Mouse (Mus musculus) colon, adult 2 months (tissue): ENCODE data around the gene Clpp. TPM values are rescaled to one million over a fixed set of nuclear protein-coding genes. Genes with fewer than 3 reads are reported as not detected.

Experiments
- polyA plus RNA-seq: library from polyadenylated mRNA; depleted of rRNA; stranded (reverse); fragments of >200 nt; gene quantifications from 2 replicates; pipeline ENCODE4 v1.2.3, GENCODE M21; 2012; rRNA removed

Gene Clpp
- polyA plus RNA-seq, result 174 and 182 TPM in 2 replicates

DNA sequence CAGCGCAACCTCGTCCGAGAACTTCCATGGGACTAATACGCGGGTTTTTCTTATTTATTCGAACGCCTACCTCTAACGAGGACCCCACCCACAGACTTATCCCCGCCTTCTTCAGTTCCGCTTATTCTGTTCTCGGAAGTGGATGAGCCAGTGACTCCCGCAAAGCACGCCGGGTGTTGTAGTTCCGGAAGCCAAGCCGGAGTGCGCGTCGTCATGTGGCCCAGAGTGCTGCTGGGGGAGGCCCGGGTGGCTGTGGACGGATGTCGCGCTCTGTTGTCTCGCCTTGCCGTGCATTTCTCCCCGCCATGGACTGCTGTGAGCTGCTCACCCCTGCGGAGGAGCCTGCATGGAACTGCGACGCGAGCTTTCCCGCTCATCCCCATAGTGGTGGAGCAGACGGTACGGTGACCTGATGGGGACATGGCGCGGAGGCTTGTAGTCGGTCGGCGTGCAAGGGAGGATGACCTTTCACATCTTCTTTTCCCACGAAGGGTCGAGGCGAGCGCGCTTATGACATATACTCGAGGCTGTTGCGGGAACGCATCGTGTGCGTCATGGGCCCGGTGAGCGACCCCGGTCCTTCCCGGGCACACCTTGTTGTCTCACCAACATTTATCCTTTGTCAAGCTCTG, at the start of gene Clpp:
Gene Clpp (plus strand): TSS at position 191 of the 632 bp plus-strand sequence.

DNA sequence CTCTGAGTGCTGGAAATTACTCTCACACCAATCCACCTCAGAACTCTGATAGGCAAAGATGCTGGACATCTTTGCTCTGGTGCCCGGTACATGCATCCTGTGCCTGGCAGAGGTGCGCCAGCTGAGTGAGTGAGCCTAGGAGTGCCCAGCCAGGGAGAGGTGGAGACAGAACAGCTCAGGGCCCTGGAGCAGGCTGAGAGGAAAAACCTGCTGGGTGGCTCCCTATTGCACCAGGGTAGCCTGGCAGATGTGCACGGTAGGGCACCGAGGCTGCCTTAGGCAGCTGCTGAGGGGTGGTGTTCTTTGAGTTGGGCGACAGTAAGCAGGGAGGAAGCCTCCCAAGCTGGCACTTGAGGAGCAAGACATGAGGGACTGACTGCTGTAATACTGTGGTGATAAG, 8.1 kb upstream of the Clpp start, which contains the start of gene Acer1:
Gene Acer1 (minus strand): TSS at position 114 of the 400 bp plus-strand sequence.

DNA sequence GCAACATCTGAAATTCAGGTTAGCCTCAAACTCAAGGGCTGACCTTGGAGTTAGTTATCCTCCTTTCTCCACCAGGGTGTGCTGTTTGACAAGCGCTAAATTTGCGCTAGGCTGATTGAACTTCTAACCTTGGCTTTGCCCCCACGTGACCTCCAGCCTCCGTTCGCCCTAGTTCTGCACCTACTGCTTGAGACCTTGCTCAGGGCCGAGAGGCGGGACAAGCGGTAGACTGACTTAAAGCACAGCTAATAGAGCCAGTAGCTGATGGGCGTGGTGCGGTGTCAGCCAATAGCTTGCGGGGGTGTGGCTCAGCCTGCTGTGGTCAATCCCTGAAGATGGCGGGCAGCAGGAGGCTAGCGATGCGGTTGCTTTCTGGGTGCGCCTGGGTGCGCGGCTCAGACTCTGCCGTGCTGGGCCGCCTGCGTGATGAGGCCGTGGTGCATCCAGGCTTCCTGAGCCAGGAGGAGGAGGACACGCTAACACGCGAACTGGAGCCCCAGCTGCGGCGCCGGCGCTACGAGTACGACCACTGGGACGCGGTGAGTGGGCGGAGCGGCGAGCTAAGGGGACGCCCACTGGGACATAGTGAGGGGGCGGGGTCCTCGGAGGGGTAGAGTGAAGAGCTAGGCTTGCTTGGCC, 7.0 kb downstream of the Clpp start, which contains the start of gene Alkbh7:
Gene Alkbh7 (plus strand): TSS at position 311 of the 639 bp plus-strand sequence.

DNA sequence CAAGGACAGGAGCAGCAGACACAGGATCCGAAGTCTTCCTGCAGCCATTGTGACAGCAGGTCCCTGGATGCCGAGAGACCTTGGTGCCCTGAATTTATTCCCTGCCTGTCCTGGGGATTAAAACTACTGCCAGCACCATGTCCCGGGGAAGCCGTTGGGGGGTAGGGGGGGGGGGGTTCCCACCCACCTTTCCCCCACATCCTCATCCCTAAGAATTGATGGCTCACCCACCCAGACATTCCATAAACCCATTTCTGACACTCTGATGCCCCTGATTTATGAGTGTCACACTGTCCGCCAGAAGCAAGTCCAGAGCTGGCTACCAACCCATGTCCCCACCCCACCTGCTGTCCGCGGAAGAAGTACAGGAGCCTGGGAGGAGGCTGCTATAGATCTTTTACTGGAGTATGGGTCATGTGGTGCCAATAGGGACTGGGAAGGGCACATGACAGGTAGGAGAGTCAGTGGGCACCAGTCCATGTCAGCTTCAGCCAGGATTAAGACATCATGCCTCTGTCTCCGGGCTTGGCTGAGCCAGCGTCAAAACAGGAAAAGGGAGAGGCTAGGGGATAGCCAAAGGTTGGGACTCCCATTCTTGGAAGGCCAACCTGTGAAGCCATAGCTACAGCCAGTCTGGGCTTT, 10.0 kb downstream of the Clpp start, which contains the start of gene Pspn:
Gene Pspn (minus strand): TSS at position 51 of the 642 bp plus-strand sequence.

DNA sequence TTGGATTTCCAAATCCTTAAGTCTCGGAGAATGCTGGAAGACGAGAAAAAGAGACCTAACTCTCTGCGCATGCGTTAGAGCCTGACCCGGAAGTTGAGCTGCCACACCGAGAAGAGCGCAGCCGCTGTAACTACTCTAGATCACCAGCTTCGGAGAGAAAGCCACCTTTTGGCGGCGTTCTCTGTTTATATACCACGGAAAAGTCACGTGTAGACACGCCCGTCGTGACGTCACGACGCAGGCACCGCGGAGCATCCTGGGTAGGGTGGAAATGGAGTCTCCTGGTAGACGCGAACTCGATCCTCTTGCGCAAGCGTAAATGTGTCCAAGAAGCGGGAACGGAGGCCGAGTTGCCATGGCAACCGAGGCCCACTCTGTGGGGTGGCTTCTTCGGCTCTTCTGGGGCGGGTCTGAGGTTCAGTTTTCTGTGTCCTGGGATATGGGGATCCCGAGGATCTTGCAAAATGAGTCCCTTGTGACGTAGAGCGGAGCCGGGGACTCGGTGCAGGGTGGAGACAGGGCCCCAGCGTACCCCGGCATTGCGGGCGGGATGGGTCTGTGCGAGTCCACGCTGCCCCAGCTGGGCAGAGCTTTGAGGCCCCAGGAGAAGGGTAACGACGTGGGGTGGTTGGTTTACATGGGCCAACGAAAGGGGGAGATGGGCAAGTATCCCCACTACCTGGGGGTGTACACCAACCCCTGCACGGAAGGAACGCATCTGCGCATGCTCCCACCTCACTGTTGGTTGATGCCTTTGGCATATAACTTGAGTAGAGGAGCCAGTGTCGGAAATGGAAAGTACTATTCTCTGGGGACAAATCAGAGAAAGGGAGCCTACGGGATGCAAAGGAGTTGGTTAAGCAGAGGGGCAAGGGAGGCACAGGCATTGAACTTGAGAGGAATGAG, 21.4 kb downstream of the Clpp start, which contains the start of the genes Gtf2f1 and Gm17949:
Gene Gtf2f1 (minus strand): TSS at position 53 of the 906 bp plus-strand sequence.
Gene Gm17949 (plus strand): TSS at position 234 of the 906 bp plus-strand sequence.

DNA sequence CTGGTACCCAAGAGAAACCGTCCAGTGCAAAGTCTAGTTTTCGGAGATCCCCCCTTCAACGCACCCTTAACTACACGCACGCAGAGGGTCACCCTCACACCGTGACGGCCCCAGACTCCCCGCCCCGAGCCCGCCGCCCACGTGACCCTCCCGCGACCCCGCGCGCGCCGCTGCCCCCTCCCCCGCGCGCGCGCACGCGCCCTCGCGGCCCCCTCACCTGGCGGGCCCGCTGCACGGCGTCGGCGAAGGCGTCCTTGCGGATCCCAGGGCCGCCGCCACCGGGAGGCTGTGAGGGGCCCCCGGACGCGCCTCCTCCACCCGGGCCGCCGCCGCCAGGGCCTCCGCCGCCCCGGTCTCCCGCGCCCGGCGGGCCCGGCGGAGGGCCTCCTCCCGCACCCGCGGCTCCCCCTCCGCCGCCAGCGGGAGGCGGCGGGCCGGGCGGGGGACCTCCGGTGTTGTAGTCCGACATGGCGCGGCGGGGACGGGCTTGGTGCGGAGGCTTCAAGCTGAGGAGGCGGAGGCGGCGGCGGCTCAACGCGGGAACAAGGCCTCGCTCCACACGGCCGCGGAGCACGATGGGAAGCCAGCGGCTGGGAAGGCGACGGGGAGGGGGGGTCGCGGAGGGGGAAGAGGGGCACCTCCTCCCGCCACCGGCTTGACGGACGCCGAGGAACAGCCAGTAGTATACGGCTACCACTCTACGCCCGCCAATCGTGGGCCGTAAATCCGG, 41.0 kb downstream of the Clpp start, which contains the start of gene Khsrp:
Gene Khsrp (minus strand): TSS at position 592 of the 730 bp plus-strand sequence.

DNA sequence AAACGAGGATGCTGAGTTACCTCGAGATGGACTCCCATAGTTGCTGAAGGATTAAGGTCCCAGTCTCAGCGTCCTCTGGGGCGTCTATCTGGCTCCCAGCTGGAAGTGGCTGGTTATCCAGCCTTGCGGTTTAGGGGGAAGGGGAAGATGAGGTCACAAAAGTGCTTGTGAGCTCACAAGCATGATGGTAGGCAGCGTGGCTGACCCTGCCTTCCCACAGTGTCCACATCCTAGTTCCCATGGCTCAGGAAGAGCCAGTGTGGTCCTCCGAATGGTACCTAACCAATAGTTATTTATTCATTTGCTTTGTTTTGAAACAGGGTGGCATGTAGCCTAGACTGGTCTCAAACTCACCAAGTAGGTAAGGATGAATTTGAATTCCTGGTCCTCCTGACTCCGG, 51.4 kb downstream of the Clpp start, which contains the start of gene Slc25a41:
Gene Slc25a41 (minus strand): TSS at position 101 of the 400 bp plus-strand sequence.

Other genes with a start within 250 kb of the Clpp start
- gene Nrtn, start 232.8 kb upstream of the Clpp start, polyA plus RNA-seq, result 58.2 and 62.5 TPM in 2 replicates
- gene Dus3l, start 225.5 kb upstream of the Clpp start, polyA plus RNA-seq, result 75.7 and 94.5 TPM in 2 replicates
- 3.8 and 4.5 TPM in 2 replicates for gene Prr22, start 220.1 kb upstream of the Clpp start, polyA plus RNA-seq
- 13.0 and 16.5 TPM in 2 replicates for gene Rfx2, start 159.3 kb upstream of the Clpp start, polyA plus RNA-seq
- gene Acsbg2, start 115.9 kb upstream of the Clpp start, polyA plus RNA-seq, result not detected in 2 replicates
- 0.05 and 0.22 TPM in 2 replicates for gene 1700061G19Rik, start 114.8 kb upstream of the Clpp start, polyA plus RNA-seq
- gene Mllt1, start 54.9 kb upstream of the Clpp start, polyA plus RNA-seq, result 59.6 and 65.3 TPM in 2 replicates
- 73.6 and 84.8 TPM in 2 replicates for gene Acer1, start 8.2 kb upstream of the Clpp start, polyA plus RNA-seq
- 70.7 and 72.3 TPM in 2 replicates for gene Alkbh7, start 7.0 kb downstream of the Clpp start, polyA plus RNA-seq
- gene Pspn, start 9.7 kb downstream of the Clpp start, polyA plus RNA-seq, result 0.57 TPM in 1 of 2 replicates, not detected in the other
- 31.0 and 35.2 TPM in 2 replicates for gene Gtf2f1, start 21.0 kb downstream of the Clpp start, polyA plus RNA-seq
- gene Gm17949, start 21.2 kb downstream of the Clpp start, polyA plus RNA-seq, result 0.24 TPM in 1 of 2 replicates, not detected in the other
- 83.9 and 101 TPM in 2 replicates for gene Khsrp, start 41.2 kb downstream of the Clpp start, polyA plus RNA-seq
- not detected in 2 replicates for gene Slc25a41, start 51.3 kb downstream of the Clpp start, polyA plus RNA-seq
- 237 and 303 TPM in 2 replicates for gene Crb3, start 68.8 kb downstream of the Clpp start, polyA plus RNA-seq
- 33.4 and 39.0 TPM in 2 replicates for gene Slc25a23, start 69.6 kb downstream of the Clpp start, polyA plus RNA-seq
- 3.9 and 4.8 TPM in 2 replicates for gene Dennd1c, start 88.2 kb downstream of the Clpp start, polyA plus RNA-seq
- gene Tubb4a, start 97.5 kb downstream of the Clpp start, polyA plus RNA-seq, result 8.0 and 8.8 TPM in 2 replicates
- 2.2 and 2.3 TPM in 2 replicates for gene Tnfsf9, start 115.0 kb downstream of the Clpp start, polyA plus RNA-seq
- gene Cd70, start 159.5 kb downstream of the Clpp start, polyA plus RNA-seq, result not detected in 2 replicates
- 0.48 and 0.52 TPM in 2 replicates for gene Tnfsf14, start 203.9 kb downstream of the Clpp start, polyA plus RNA-seq
- gene C3, start 237.8 kb downstream of the Clpp start, polyA plus RNA-seq, result 40.1 and 41.4 TPM in 2 replicates